Mouse (Mus musculus): ENCODE results near the gene Prc1. TPM values are rescaled to one million over a fixed set of nuclear protein-coding genes. Genes with fewer than 3 reads are reported as not detected.

Gene Prc1
- polyA plus RNA-seq, 1 experiment from 2014 or later: 180 TPM

GRCm38 (mm10) chr7:80267764-80268163 lies 26.5 kb upstream of the Prc1 start:
- no peak for ATAC-seq (ENCODE audit: low FRiP score, low read depth)
- peaks cover 23% of the 10 kb centered on the region for H3K4me1 ChIP-seq
- no peaks in the 10 kb centered on the region for H3K27me3 ChIP-seq
- no peak overlapping the region for H3K4me3 ChIP-seq
- H3K9ac ChIP-seq (replicated peaks): no peak overlapping the region
- H3K9me3 ChIP-seq: no peaks in the 10 kb centered on the region
- H3K4me2 ChIP-seq (replicated peaks): no peak overlapping the region
- peaks cover 40% of the 10 kb centered on the region for H3K36me3 ChIP-seq
- 74% methylated on average over 1 of the region's 1 CpGs for WGBS
- no peak overlapping the region for H3K27ac ChIP-seq (replicated peaks)

GRCm38 (mm10) chr7:80268897-80269750 lies 25.1 kb upstream of the Prc1 start, which contains the start of gene Vps33b:
Vps33b (plus strand) TSS chr7:80269649.
- peaks cover 51% of the 10 kb centered on the region for H3K36me3 ChIP-seq
- H3K27ac ChIP-seq (replicated peaks): peak within 1 kb of the TSS; percentile 73
- WGBS: 4% methylated on average over 21 of the region's 21 CpGs

GRCm38 (mm10) chr7:80269751-80270255 lies 24.4 kb upstream of the Prc1 start:
- no peak for ATAC-seq (ENCODE audit: low FRiP score, low read depth)
- peaks cover 51% of the 10 kb centered on the region for H3K36me3 ChIP-seq
- H3K27ac ChIP-seq (replicated peaks): peak overlapping the region; percentile 73

More at GRCm38 (mm10) chr7:80268897-80269750, 25.1 kb upstream of the Prc1 start, which contains the start of gene Vps33b:
- peaks cover 23% of the 10 kb centered on the region for H3K4me1 ChIP-seq
- peak; percentile 90 for ATAC-seq (ENCODE audit: low FRiP score, low read depth)
- H3K9ac ChIP-seq (replicated peaks): peak within 1 kb of the TSS; percentile 70
- peaks cover 11% of the 10 kb centered on the region for H3K9me3 ChIP-seq
- peak within 1 kb of the TSS; percentile 92 for H3K4me2 ChIP-seq (replicated peaks)
- peak within 1 kb of the TSS; percentile 87 for H3K4me3 ChIP-seq
- no peaks in the 10 kb centered on the region for H3K27me3 ChIP-seq

GRCm38 (mm10) chr7:80273456-80273855 lies 20.8 kb upstream of the Prc1 start:
- no peak overlapping the region for H3K9ac ChIP-seq (replicated peaks)
- peaks cover 21% of the 10 kb centered on the region for H3K4me1 ChIP-seq
- WGBS: 89% methylated on average over 2 of the region's 2 CpGs
- H3K4me2 ChIP-seq (replicated peaks): no peak overlapping the region
- no peak overlapping the region for H3K4me3 ChIP-seq
- peaks cover 61% of the 10 kb centered on the region for H3K36me3 ChIP-seq
- no peaks in the 10 kb centered on the region for H3K27me3 ChIP-seq
- no peak for ATAC-seq (ENCODE audit: low FRiP score, low read depth)
- peaks cover 24% of the 10 kb centered on the region for H3K9me3 ChIP-seq
- H3K27ac ChIP-seq (replicated peaks): no peak overlapping the region

More at GRCm38 (mm10) chr7:80269751-80270255, 24.4 kb upstream of the Prc1 start:
- H3K4me3 ChIP-seq: peak overlapping the region; percentile 87
- H3K4me2 ChIP-seq (replicated peaks): peak overlapping the region; percentile 92
- WGBS: 1% methylated on average over 23 of the region's 23 CpGs
- peaks cover 23% of the 10 kb centered on the region for H3K4me1 ChIP-seq
- H3K27me3 ChIP-seq: no peaks in the 10 kb centered on the region
- peak overlapping the region; percentile 70 for H3K9ac ChIP-seq (replicated peaks)
- H3K9me3 ChIP-seq: peaks cover 18% of the 10 kb centered on the region

GRCm38 (mm10) chr7:80276374-80276773 lies 17.9 kb upstream of the Prc1 start:
- H3K4me3 ChIP-seq: no peak overlapping the region
- no peak for ATAC-seq (ENCODE audit: low FRiP score, low read depth)
- H3K9ac ChIP-seq (replicated peaks): no peak overlapping the region
- no peaks in the 10 kb centered on the region for H3K4me1 ChIP-seq
- H3K9me3 ChIP-seq: peaks cover 24% of the 10 kb centered on the region
- H3K36me3 ChIP-seq: peaks cover 85% of the 10 kb centered on the region
- no peak overlapping the region for H3K4me2 ChIP-seq (replicated peaks)
- H3K27ac ChIP-seq (replicated peaks): no peak overlapping the region
- 98% methylated on average over 4 of the region's 4 CpGs for WGBS
- no peaks in the 10 kb centered on the region for H3K27me3 ChIP-seq

- no peak overlapping the region for H3K4me3 ChIP-seq
- no peak for ATAC-seq (ENCODE audit: low FRiP score, low read depth)
- WGBS: 81% methylated on average over 10 of the region's 10 CpGs
- no peaks in the 10 kb centered on the region for H3K27me3 ChIP-seq
- H3K4me2 ChIP-seq (replicated peaks): no peak overlapping the region
- H3K27ac ChIP-seq (replicated peaks): no peak overlapping the region
- H3K36me3 ChIP-seq: peaks cover 86% of the 10 kb centered on the region
- H3K9ac ChIP-seq (replicated peaks): no peak overlapping the region
- no peaks in the 10 kb centered on the region for H3K4me1 ChIP-seq
- H3K9me3 ChIP-seq: peaks cover 3% of the 10 kb centered on the region
These were observed 14.2 kb upstream of the Prc1 start for GRCm38 (mm10) chr7:80280032-80280431.

- Histone ChIP-seq H3K4me2 (replicated peaks) (no peak overlapping the region), H3K27ac (replicated peaks) (no peak overlapping the region), H3K27me3 (no peaks in the 10 kb centered on the region), H3K36me3 (peaks cover 88% of the 10 kb centered on the region), H3K9ac (replicated peaks) (no peak overlapping the region), H3K4me1 (no peaks in the 10 kb centered on the region), H3K9me3 (no peaks in the 10 kb centered on the region), H3K4me3 (no peak overlapping the region)
- WGBS: 89% methylated on average over 2 of the region's 2 CpGs
- ATAC-seq (ENCODE audit: low FRiP score, low read depth): no peak
These were observed 13.3 kb upstream of the Prc1 start for GRCm38 (mm10) chr7:80280998-80281397.

GRCm38 (mm10) chr7:80281646-80282045 lies 12.6 kb upstream of the Prc1 start:
- 90% methylated on average over 3 of the region's 3 CpGs for WGBS
- H3K9me3 ChIP-seq: no peaks in the 10 kb centered on the region
- no peaks in the 10 kb centered on the region for H3K4me1 ChIP-seq
- H3K36me3 ChIP-seq: peaks cover 88% of the 10 kb centered on the region
- ATAC-seq (ENCODE audit: low FRiP score, low read depth): no peak
- H3K4me2 ChIP-seq (replicated peaks): no peak overlapping the region
- H3K4me3 ChIP-seq: no peak overlapping the region
- H3K27ac ChIP-seq (replicated peaks): no peak overlapping the region
- no peak overlapping the region for H3K9ac ChIP-seq (replicated peaks)
- no peaks in the 10 kb centered on the region for H3K27me3 ChIP-seq

GRCm38 (mm10) chr7:80283226-80283918 lies 10.9 kb upstream of the Prc1 start:
- no peak overlapping the region for H3K9ac ChIP-seq (replicated peaks)
- no peaks in the 10 kb centered on the region for H3K9me3 ChIP-seq
- H3K4me1 ChIP-seq: no peaks in the 10 kb centered on the region
- 92% methylated on average over 3 of the region's 3 CpGs for WGBS
- no peaks in the 10 kb centered on the region for H3K27me3 ChIP-seq
- no peak overlapping the region for H3K4me3 ChIP-seq
- peaks cover 88% of the 10 kb centered on the region for H3K36me3 ChIP-seq
- H3K4me2 ChIP-seq (replicated peaks): no peak overlapping the region
- no peak overlapping the region for H3K27ac ChIP-seq (replicated peaks)
- ATAC-seq (ENCODE audit: low FRiP score, low read depth): no peak

- Histone ChIP-seq H3K4me3 (no peak overlapping the region), H3K36me3 (peaks cover 83% of the 10 kb centered on the region), H3K9me3 (no peaks in the 10 kb centered on the region), H3K4me1 (no peaks in the 10 kb centered on the region), H3K27ac (replicated peaks) (no peak overlapping the region), H3K4me2 (replicated peaks) (no peak overlapping the region), H3K27me3 (no peaks in the 10 kb centered on the region), H3K9ac (replicated peaks) (no peak overlapping the region)
- WGBS: 95% methylated on average over 5 of the region's 5 CpGs
- ATAC-seq (ENCODE audit: low FRiP score, low read depth): no peak
These were observed 9.9 kb upstream of the Prc1 start for GRCm38 (mm10) chr7:80284391-80284790.

- Histone ChIP-seq H3K4me2 (replicated peaks) (no peak overlapping the region), H3K36me3 (peaks cover 84% of the 10 kb centered on the region), H3K9ac (replicated peaks) (no peak overlapping the region), H3K4me1 (no peaks in the 10 kb centered on the region), H3K27me3 (no peaks in the 10 kb centered on the region), H3K27ac (replicated peaks) (no peak overlapping the region), H3K4me3 (no peak overlapping the region), H3K9me3 (no peaks in the 10 kb centered on the region)
- WGBS: 94% methylated on average over 6 of the region's 6 CpGs
- ATAC-seq (ENCODE audit: low FRiP score, low read depth): no peak
These were observed 8.5 kb upstream of the Prc1 start for GRCm38 (mm10) chr7:80285725-80286124.

- H3K27me3 ChIP-seq: no peaks in the 10 kb centered on the region
- no peak for ATAC-seq (ENCODE audit: low FRiP score, low read depth)
- H3K4me3 ChIP-seq: no peak overlapping the region
- H3K4me1 ChIP-seq: no peaks in the 10 kb centered on the region
- no peak overlapping the region for H3K4me2 ChIP-seq (replicated peaks)
- 83% methylated on average over 10 of the region's 10 CpGs for WGBS
- no peak overlapping the region for H3K27ac ChIP-seq (replicated peaks)
- no peak overlapping the region for H3K9ac ChIP-seq (replicated peaks)
- H3K9me3 ChIP-seq: no peaks in the 10 kb centered on the region
- H3K36me3 ChIP-seq: peaks cover 77% of the 10 kb centered on the region
These were observed 6.5 kb upstream of the Prc1 start for GRCm38 (mm10) chr7:80287736-80288135.

Measured in midbrain, embryonic 12.5 days (tissue).